Mouse (Mus musculus) C2C12 (cell line): ENCODE data around the gene Wipf3.

ENCODE experiments used
- CEBPB ChIP-seq: IDR thresholded peaks from one replicate; pipeline ENCODE4 v1.6.1; 2011; ENCODE audit warnings: low read depth, mild to moderate bottlenecking, control low read depth, moderate library complexity
- CTCF ChIP-seq: IDR thresholded peaks from one replicate; pipeline ENCODE4 v1.5.1; 2011; ENCODE audit not compliant: control insufficient read depth, insufficient read depth, insufficient read length
- FOSL1 ChIP-seq: IDR thresholded peaks from one replicate; pipeline ENCODE4 v1.8.0; 2011; ENCODE audit warnings: mild to moderate bottlenecking, low read length; ENCODE audit not compliant: poor library complexity, insufficient read depth, severe bottlenecking
- MAX ChIP-seq: IDR thresholded peaks from one replicate; pipeline ENCODE4 v1.6.1; 2011; ENCODE audit warnings: mild to moderate bottlenecking, control low read depth
- MYOG ChIP-seq: IDR thresholded peaks from one replicate; pipeline ENCODE4 v1.6.1; 2011; ENCODE audit not compliant: control insufficient read depth, insufficient read length; ENCODE audit errors: extremely low read depth
- USF1 ChIP-seq: IDR thresholded peaks from one replicate; pipeline ENCODE4 v1.6.1; 2011; ENCODE audit warnings: low read depth, mild to moderate bottlenecking, control low read depth, moderate library complexity

DNA sequence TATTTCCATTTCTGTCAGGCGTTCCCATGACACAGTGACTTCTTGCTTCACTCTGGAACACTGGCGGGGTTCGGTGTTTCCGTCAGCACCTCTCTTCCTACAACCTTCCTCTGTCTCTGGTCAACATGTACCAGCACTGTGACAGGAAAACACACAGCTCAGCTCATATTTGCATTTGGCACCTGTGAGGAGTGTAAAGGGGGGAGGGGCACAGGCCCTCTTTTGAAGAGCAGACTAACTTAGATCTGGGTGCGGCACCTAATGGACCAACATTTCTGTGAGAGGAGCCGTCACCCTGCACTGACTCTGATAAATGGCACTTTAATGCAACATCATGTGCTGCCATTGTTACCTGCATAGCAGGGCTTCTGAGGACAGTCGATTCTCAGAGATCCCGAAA is 4.2 kb upstream of the Wipf3 start:
- no peak for TF ChIP-seq CTCF
- no peak for TF ChIP-seq USF1
- TF ChIP-seq MYOG, result no peak
- no peak for TF ChIP-seq FOSL1
- TF ChIP-seq CEBPB, result no peak
- no peak for TF ChIP-seq MAX
